ENCODE assay signal across 8 mouse cellular contexts in genomic region chr19:38929471-38930251, GRCm38 (mm10). TPM values are rescaled to one million over a fixed set of nuclear protein-coding genes. Genes with fewer than 3 reads are reported as not detected.
DNase-seq lines count a peak whose midpoint lies in the region; ATAC-seq and TF ChIP-seq lines count a peak whose summit lies in the region.

No protein-coding gene starts in this region.

- H3K36me3 ChIP-seq in heart, embryonic 13.5 days = peaks cover 15% of the 10 kb centered on the region
- H3K36me3 ChIP-seq in G1E (replicated peaks) = peaks cover 36% of the 10 kb centered on the region
- no peaks in the 10 kb centered on the region for H3K36me3 ChIP-seq in forebrain, postnatal 0 days (ENCODE audit: insufficient read depth)
- peaks cover 5% of the 10 kb centered on the region; the same call in 1 of the 2 replicates for H3K36me3 ChIP-seq in liver, embryonic 16.5 days (ENCODE audit: control insufficient read depth, insufficient read depth)

- intact Hi-C loops in heart, postnatal 14 days (cut with DNase I) = no loop called here

- H3K27me3 ChIP-seq in heart, embryonic 13.5 days (replicated peaks) = no peaks in the 10 kb centered on the region
- no peaks in the 10 kb centered on the region for H3K27me3 ChIP-seq in G1E (ENCODE audit: insufficient read depth, low read length)
- no peaks in the 10 kb centered on the region for H3K27me3 ChIP-seq in forebrain, postnatal 0 days (ENCODE audit: insufficient read depth, low read length)
- H3K27me3 ChIP-seq in liver, embryonic 16.5 days (ENCODE audit: control insufficient read depth, insufficient read depth, low read depth, low read length) = no peaks in the 10 kb centered on the region

- H3K9me3 ChIP-seq in heart, embryonic 13.5 days = no peaks in the 10 kb centered on the region
- H3K9me3 ChIP-seq in G1E (replicated peaks) = no peaks in the 10 kb centered on the region
- H3K9me3 ChIP-seq in forebrain, postnatal 0 days (ENCODE audit: low read length) = no peaks in the 10 kb centered on the region
- no peaks in the 10 kb centered on the region for H3K9me3 ChIP-seq in liver, embryonic 16.5 days (replicated peaks; ENCODE audit: control insufficient read depth, low read length)

- H3K27ac ChIP-seq in heart, embryonic 13.5 days (replicated peaks) = no peak overlapping the region
- no peak overlapping the region for H3K27ac ChIP-seq in forebrain, postnatal 0 days (ENCODE audit: low read depth, low read length)
- no peak overlapping the region for H3K27ac ChIP-seq in liver, embryonic 16.5 days (ENCODE audit: low read length)

- H3K4me2 ChIP-seq in heart, embryonic 13.5 days = peak overlapping the region; percentile 78
- H3K4me2 ChIP-seq in forebrain, postnatal 0 days (ENCODE audit: low read depth) = peak overlapping the region; percentile 100
- H3K4me2 ChIP-seq in liver, embryonic 16.5 days (ENCODE audit: low read depth, low read length) = peak overlapping the region; percentile 96

- no peak for TF ChIP-seq CTCF in G1E (IDR thresholded peaks at IDR 0.05; ENCODE audit: low read depth, low read length)
- no peak for TF ChIP-seq CTCF in forebrain, postnatal 0 days (IDR thresholded peaks at IDR 0.05; ENCODE audit: low read depth)

- WGBS in heart, embryonic 13.5 days = 67% methylated on average over 13 of the region's 13 CpGs
- WGBS in forebrain, postnatal 0 days = 71% methylated on average over 13 of the region's 13 CpGs
- 60% methylated on average over 13 of the region's 13 CpGs for WGBS in liver, embryonic 16.5 days (ENCODE audit: insufficient replicate concordance)

- H3K4me1 ChIP-seq in heart, embryonic 13.5 days = peaks cover 10% of the 10 kb centered on the region
- H3K4me1 ChIP-seq in G1E (ENCODE audit: insufficient read depth, low read depth, low read length) = peaks cover 26% of the 10 kb centered on the region
- 0 out of 2 replicates have a peak, but pooled peaks cover 3% of the 10 kb centered on the region for H3K4me1 ChIP-seq in forebrain, postnatal 0 days (ENCODE audit: insufficient read depth)
- H3K4me1 ChIP-seq in liver, embryonic 16.5 days (ENCODE audit: control insufficient read depth, low read depth, low read length) = peaks cover 7% of the 10 kb centered on the region

- ATAC-seq in heart, embryonic 13.5 days (ENCODE audit: extremely low read depth, insufficient number of reproducible peaks, low FRiP score, low TSS enrichment) = no peak
- ATAC-seq in G1E (ENCODE audit: extremely low read depth, insufficient number of reproducible peaks, low FRiP score, poor library complexity, severe bottlenecking) = no peak
- ATAC-seq in forebrain, postnatal 0 days = no peak
- ATAC-seq in liver, embryonic 16.5 days (ENCODE audit: low read depth) = no peak

- DNase-seq in heart, postnatal 14 days = no peak
- no peak for DNase-seq in G1E (ENCODE audit: low spot score)
- DNase-seq in forebrain, postnatal 0 days = no peak
- DNase-seq in urinary bladder, postnatal 36 days (ENCODE audit: low spot score in 2 of 2) = no peak
- no peak for DNase-seq in ovary, adult 18-20 months (ENCODE audit: low spot score)
- DNase-seq in right cerebral cortex, postnatal 25 days = no peak

- peak overlapping the region; percentile 89 for H3K9ac ChIP-seq in heart, embryonic 13.5 days
- 0 out of 2 replicates have a peak overlapping the region, but pooled peaks have one; percentile 63 for H3K9ac ChIP-seq in forebrain, postnatal 0 days
- peak overlapping the region; percentile 84 for H3K9ac ChIP-seq in liver, embryonic 16.5 days (ENCODE audit: low read depth, low read length)

- H3K4me3 ChIP-seq in heart, embryonic 13.5 days = peak overlapping the region; percentile 83
- peak overlapping the region; percentile 95 for H3K4me3 ChIP-seq in G1E (ENCODE audit: low read depth, low read length)
- peak overlapping the region; percentile 79 for H3K4me3 ChIP-seq in forebrain, postnatal 0 days (ENCODE audit: low read depth, low read length)
- peak overlapping the region; percentile 81 for H3K4me3 ChIP-seq in liver, embryonic 16.5 days (ENCODE audit: low read depth, low read length)

RNA-seq across cellular contexts. Expression of gene Hells, which starts 1.1 kb away (rescaled TPM):
- polyA plus RNA-seq in heart, embryonic 13.5 days (2015; fragmentation: Nextera tagmentation; extraction: Ambion mirVana) = 20.6 and 22.9 TPM in 2 replicates
- total RNA-seq in heart, postnatal 14 days (2021) = 1 to 10 TPM; 1.8 to 4.5 TPM
- total RNA-seq in G1E (2014; fragmentation: Nextera tagmentation) (285 and 333 TPM in 2 replicates), G1E (2017) (111 and 137 TPM in 2 replicates)
- polyA plus RNA-seq in G1E (2012) = 14.1 and 17.4 TPM in 2 replicates
- 4.7 and 8.1 TPM in 2 replicates for total RNA-seq in forebrain, postnatal 0 days (2014; rRNA removed)
- polyA plus RNA-seq in forebrain, postnatal 0 days (2015; fragmentation: Nextera tagmentation; extraction: Ambion mirVana) = 2.7 and 4.8 TPM in 2 replicates
- 13.9 and 17.8 TPM in 2 replicates for polyA plus RNA-seq in liver, embryonic 16.5 days (2015; fragmentation: Nextera tagmentation; extraction: Ambion mirVana)
